Mouse (Mus musculus): ENCODE data around the gene Med31. TPM values are rescaled to one million over a fixed set of nuclear protein-coding genes. Genes with fewer than 3 reads are reported as not detected.
A peak's percentile ranks its signal among the peaks of the same experiment; 100 is the strongest.

The Med31 gene
- polyA plus RNA-seq, 1 experiment from 2014 or later: 30.8 TPM

- no peak for ATAC-seq (replicated peaks; ENCODE audit: extremely low read depth, insufficient read depth, low FRiP score)
- WGBS: 75% methylated on average over 6 of the region's 6 CpGs
- H3K4me1 ChIP-seq (ENCODE audit: control insufficient read depth, insufficient read depth, low read length): no peaks in the 10 kb centered on the region
Measured at GRCm38 (mm10) chr11:72226901-72227300, 11.5 kb upstream of the Med31 start.

DNA sequence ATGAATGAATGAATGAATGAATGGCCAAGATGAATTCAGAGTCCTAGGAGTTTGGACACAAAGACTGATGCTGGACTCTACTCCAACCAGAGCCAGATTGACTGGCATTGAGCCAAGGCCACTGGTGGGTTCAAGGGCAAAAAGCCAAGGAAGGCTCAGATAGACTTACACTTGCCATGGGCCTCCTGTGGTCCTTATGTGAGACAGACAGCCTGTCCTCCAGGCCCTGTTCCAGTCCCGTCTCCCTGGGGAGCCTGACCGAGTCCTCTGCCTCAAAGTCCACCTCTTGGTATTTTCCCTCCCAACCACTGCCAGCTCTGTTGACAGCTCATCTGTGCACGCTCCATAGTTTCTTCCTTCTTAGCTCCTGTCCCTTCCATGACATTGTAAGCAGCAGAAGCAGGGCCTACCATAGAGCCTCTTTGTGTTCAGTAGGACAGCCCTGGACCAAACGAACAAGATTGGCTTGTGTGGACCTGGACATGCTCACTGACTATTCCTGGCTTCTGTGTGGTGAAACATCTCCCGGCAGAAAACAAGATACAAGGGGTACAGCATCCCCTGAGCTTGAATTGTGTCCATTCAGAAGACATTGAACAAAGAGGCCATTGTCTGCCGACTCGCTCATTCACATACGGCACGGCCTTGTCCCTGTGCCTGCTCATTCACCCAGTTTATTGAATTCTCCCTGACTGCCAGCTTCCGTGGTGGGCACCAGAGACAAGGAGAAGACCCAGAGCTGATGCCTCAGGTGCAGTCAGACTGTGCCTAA, 10.8 kb upstream of the Med31 start:
- no peaks in the 10 kb centered on the region for H3K9me3 ChIP-seq (replicated peaks; ENCODE audit: control insufficient read depth, low read length)
- no peak overlapping the region for H3K27ac ChIP-seq (ENCODE audit: low read length)
- H3K4me2 ChIP-seq (ENCODE audit: low read depth, low read length): no peak overlapping the region
- no peak overlapping the region for H3K4me3 ChIP-seq (ENCODE audit: low read length)
- no peaks in the 10 kb centered on the region; the same call in 1 of the 2 replicates for H3K27me3 ChIP-seq (ENCODE audit: control insufficient read depth, insufficient read depth, low read length)
- no peak for ATAC-seq (replicated peaks; ENCODE audit: extremely low read depth, insufficient read depth, low FRiP score)
- H3K4me1 ChIP-seq (ENCODE audit: control insufficient read depth, insufficient read depth, low read length): no peaks in the 10 kb centered on the region
- H3K36me3 ChIP-seq (ENCODE audit: control insufficient read depth, insufficient read depth): no peaks in the 10 kb centered on the region
- H3K9ac ChIP-seq (ENCODE audit: low read length): no peak overlapping the region
- WGBS: 66% methylated on average over 10 of the region's 10 CpGs

More at GRCm38 (mm10) chr11:72226901-72227300, 11.5 kb upstream of the Med31 start:
- Histone ChIP-seq H3K9ac (ENCODE audit: low read length) (no peak overlapping the region), H3K27me3 (ENCODE audit: control insufficient read depth, insufficient read depth, low read length) (no peaks in the 10 kb centered on the region; the same call in 1 of the 2 replicates), H3K36me3 (ENCODE audit: control insufficient read depth, insufficient read depth) (no peaks in the 10 kb centered on the region), H3K9me3 (replicated peaks; ENCODE audit: control insufficient read depth, low read length) (no peaks in the 10 kb centered on the region), H3K27ac (ENCODE audit: low read length) (no peak overlapping the region), H3K4me2 (ENCODE audit: low read depth, low read length) (no peak overlapping the region), H3K4me3 (ENCODE audit: low read length) (no peak overlapping the region)

GRCm38 (mm10) chr11:72224865-72225264, 9.5 kb upstream of the Med31 start:
- H3K27ac ChIP-seq (ENCODE audit: low read length): no peak overlapping the region
- no peak overlapping the region for H3K9ac ChIP-seq (ENCODE audit: low read length)
- WGBS: 9% methylated on average over 5 of the region's 5 CpGs
- H3K4me1 ChIP-seq (ENCODE audit: control insufficient read depth, insufficient read depth, low read length): no peaks in the 10 kb centered on the region
- no peak overlapping the region for H3K4me2 ChIP-seq (ENCODE audit: low read depth, low read length)
- no peaks in the 10 kb centered on the region for H3K9me3 ChIP-seq (replicated peaks; ENCODE audit: control insufficient read depth, low read length)
- H3K4me3 ChIP-seq (ENCODE audit: low read length): no peak overlapping the region
- H3K36me3 ChIP-seq (ENCODE audit: control insufficient read depth, insufficient read depth): no peaks in the 10 kb centered on the region
- H3K27me3 ChIP-seq (ENCODE audit: control insufficient read depth, insufficient read depth, low read length): no peaks in the 10 kb centered on the region; the same call in 1 of the 2 replicates
- no peak for ATAC-seq (replicated peaks; ENCODE audit: extremely low read depth, insufficient read depth, low FRiP score)

GRCm38 (mm10) chr11:72223414-72223813, 8.0 kb upstream of the Med31 start:
- Histone ChIP-seq H3K9me3 (replicated peaks; ENCODE audit: control insufficient read depth, low read length) (no peaks in the 10 kb centered on the region), H3K27ac (ENCODE audit: low read length) (no peak overlapping the region), H3K4me1 (ENCODE audit: control insufficient read depth, insufficient read depth, low read length) (no peaks in the 10 kb centered on the region), H3K4me3 (ENCODE audit: low read length) (no peak overlapping the region), H3K9ac (ENCODE audit: low read length) (no peak overlapping the region), H3K4me2 (ENCODE audit: low read depth, low read length) (no peak overlapping the region), H3K27me3 (ENCODE audit: control insufficient read depth, insufficient read depth, low read length) (no peaks in the 10 kb centered on the region; the same call in 1 of the 2 replicates), H3K36me3 (ENCODE audit: control insufficient read depth, insufficient read depth) (no peaks in the 10 kb centered on the region)
- no peak for ATAC-seq (replicated peaks; ENCODE audit: extremely low read depth, insufficient read depth, low FRiP score)
- 75% methylated on average over 4 of the region's 4 CpGs for WGBS

DNA sequence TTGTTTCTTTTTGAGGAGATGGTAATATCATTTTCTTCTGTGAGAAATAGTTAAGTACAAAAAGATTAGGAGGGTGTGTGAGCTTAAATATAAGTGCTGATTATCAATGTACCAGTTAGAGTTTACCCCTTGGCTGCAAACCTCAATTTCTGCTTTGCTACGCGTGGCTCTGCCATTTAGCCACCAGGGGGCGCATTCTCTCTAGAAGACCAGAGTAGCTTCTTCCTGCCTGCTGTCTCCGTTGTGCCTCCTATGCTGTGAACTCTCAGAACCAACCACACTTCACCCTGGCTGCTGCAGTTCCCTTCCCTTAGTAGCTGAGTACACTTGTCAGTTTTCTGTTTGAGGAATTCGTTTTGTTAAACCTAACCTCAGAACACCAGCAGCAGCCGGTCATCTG, 5.9 kb upstream of the Med31 start:
- peaks cover 1% of the 10 kb centered on the region; the same call in 1 of the 2 replicates for H3K4me1 ChIP-seq (ENCODE audit: control insufficient read depth, insufficient read depth, low read length)
- no peaks in the 10 kb centered on the region for H3K36me3 ChIP-seq (ENCODE audit: control insufficient read depth, insufficient read depth)
- 17% methylated on average over 6 of the region's 6 CpGs for WGBS
- no peaks in the 10 kb centered on the region for H3K9me3 ChIP-seq (replicated peaks; ENCODE audit: control insufficient read depth, low read length)
- no peak overlapping the region for H3K27ac ChIP-seq (ENCODE audit: low read length)
- H3K4me3 ChIP-seq (ENCODE audit: low read length): no peak overlapping the region
- H3K27me3 ChIP-seq (ENCODE audit: control insufficient read depth, insufficient read depth, low read length): no peaks in the 10 kb centered on the region; the same call in 1 of the 2 replicates
- H3K9ac ChIP-seq (ENCODE audit: low read length): no peak overlapping the region
- H3K4me2 ChIP-seq (ENCODE audit: low read depth, low read length): no peak overlapping the region
- ATAC-seq (replicated peaks; ENCODE audit: extremely low read depth, insufficient read depth, low FRiP score): 0 out of 2 replicates have a peak, but pooled peaks have one; percentile 23

DNA sequence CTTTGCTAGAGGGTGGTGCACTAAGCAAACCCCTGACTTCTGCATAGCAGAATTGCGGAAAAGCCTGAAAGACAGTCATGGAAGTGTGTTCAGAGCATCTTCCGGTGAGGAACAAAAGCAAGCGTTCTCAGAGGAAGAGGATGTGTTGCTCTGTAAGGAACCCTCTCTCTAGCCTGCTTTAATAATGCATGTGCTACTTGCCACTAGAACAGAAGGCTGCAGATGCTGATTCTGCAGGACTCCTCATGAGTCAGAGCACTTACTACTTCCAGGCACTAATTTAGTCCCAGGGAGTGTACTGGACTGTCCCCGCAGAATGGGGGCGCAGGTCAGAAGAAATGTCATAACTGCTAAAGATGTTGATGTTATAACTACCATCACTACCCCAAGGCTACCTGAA, 1.7 kb upstream of the Med31 start:
- Histone ChIP-seq H3K27me3 (ENCODE audit: control insufficient read depth, insufficient read depth, low read length) (no peaks in the 10 kb centered on the region), H3K4me2 (ENCODE audit: low read depth, low read length) (no peak overlapping the region), H3K9ac (ENCODE audit: low read length) (no peak overlapping the region), H3K4me3 (ENCODE audit: low read length) (no peak overlapping the region), H3K4me1 (ENCODE audit: control insufficient read depth, insufficient read depth, low read length) (peaks cover 8% of the 10 kb centered on the region; the same call in 1 of the 2 replicates), H3K9me3 (replicated peaks; ENCODE audit: control insufficient read depth, low read length) (no peaks in the 10 kb centered on the region), H3K36me3 (ENCODE audit: control insufficient read depth, insufficient read depth) (no peaks in the 10 kb centered on the region), H3K27ac (ENCODE audit: low read length) (no peak overlapping the region)
- no peak for ATAC-seq (replicated peaks; ENCODE audit: extremely low read depth, insufficient read depth, low FRiP score)
- 76% methylated on average over 5 of the region's 5 CpGs for WGBS

DNA sequence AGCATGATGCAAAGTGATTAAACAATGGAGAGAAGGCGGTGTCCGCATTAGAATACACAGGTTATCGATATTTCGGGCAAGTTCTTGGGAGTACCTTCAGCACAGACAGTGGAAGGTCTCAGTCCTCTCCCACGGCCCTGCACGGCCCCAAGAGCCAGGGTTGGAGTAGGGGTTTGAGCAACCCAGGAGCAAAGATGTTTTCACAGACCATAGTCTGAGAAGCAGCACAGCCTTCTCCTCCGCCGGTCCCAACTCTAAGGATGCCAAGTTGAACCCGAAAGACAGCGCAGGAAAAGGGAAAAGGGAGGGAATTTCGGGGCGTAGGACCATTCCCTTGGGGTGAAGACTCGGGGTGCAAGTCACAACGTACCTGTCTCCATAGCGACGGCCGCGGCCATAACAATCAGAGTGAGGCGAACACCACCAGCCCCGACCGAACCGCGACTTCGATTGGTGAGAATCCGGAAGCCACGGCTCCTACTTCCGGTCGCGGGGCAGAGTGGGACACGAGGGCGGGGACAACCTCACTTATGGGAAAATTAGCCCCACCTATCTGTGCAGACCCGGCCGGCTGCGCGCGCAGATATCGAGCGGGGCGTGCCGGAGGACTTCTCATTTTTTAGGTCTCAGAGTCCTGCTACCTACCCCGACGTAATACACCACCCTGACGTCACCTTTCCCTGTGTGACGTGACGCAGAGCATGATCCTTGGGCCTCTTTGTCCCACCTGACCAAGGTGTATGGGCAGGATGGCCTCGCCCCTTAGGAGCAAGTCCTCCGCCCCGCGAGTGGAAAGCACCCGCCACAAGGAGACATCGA, 592 bp downstream of the Med31 start:
- Histone ChIP-seq H3K4me2 (ENCODE audit: low read depth, low read length) (peak overlapping the region; percentile 100), H3K36me3 (ENCODE audit: control insufficient read depth, insufficient read depth) (peaks cover 11% of the 10 kb centered on the region), H3K9ac (ENCODE audit: low read length) (peak overlapping the region; percentile 84), H3K27me3 (ENCODE audit: control insufficient read depth, insufficient read depth, low read length) (no peaks in the 10 kb centered on the region), H3K9me3 (replicated peaks; ENCODE audit: control insufficient read depth, low read length) (no peaks in the 10 kb centered on the region), H3K27ac (ENCODE audit: low read length) (peak overlapping the region; percentile 84), H3K4me1 (ENCODE audit: control insufficient read depth, insufficient read depth, low read length) (peaks cover 8% of the 10 kb centered on the region; the same call in 1 of the 2 replicates), H3K4me3 (ENCODE audit: low read length) (peak overlapping the region; percentile 96)
- peak; percentile 98 for ATAC-seq (replicated peaks; ENCODE audit: extremely low read depth, insufficient read depth, low FRiP score)
- 1% methylated on average over 51 of the region's 51 CpGs for WGBS

GRCm38 (mm10) chr11:72207834-72208377, 7.5 kb downstream of the Med31 start:
- peak overlapping the region; percentile 93 for H3K9ac ChIP-seq (ENCODE audit: low read length)
- WGBS: 12% methylated on average over 17 of the region's 17 CpGs
- peaks cover 13% of the 10 kb centered on the region for H3K4me1 ChIP-seq (ENCODE audit: control insufficient read depth, insufficient read depth, low read length)
- no peak for ATAC-seq (replicated peaks; ENCODE audit: extremely low read depth, insufficient read depth, low FRiP score)
- no peaks in the 10 kb centered on the region for H3K27me3 ChIP-seq (ENCODE audit: control insufficient read depth, insufficient read depth, low read length)
- H3K9me3 ChIP-seq (replicated peaks; ENCODE audit: control insufficient read depth, low read length): no peaks in the 10 kb centered on the region
- peak overlapping the region; percentile 43 for H3K27ac ChIP-seq (ENCODE audit: low read length)
- peak overlapping the region; percentile 84 for H3K4me2 ChIP-seq (ENCODE audit: low read depth, low read length)
- H3K4me3 ChIP-seq (ENCODE audit: low read length): peak overlapping the region; percentile 96
- H3K36me3 ChIP-seq (ENCODE audit: control insufficient read depth, insufficient read depth): peaks cover 16% of the 10 kb centered on the region
